Mouse (Mus musculus): Measurements from ENCODE around the gene Tcf12. TPM values are rescaled to one million over a fixed set of nuclear protein-coding genes. Genes with fewer than 3 reads are reported as not detected.
A peak's percentile ranks its signal among the peaks of the same experiment; 100 is the strongest.

Tcf12 gene
- polyA plus RNA-seq, 1 experiment = 52.1 TPM

- no peak for DNase-seq (ENCODE audit: low read depth in 1 of 2, low spot score in 2 of 2)
- WGBS = 73% methylated on average over 2 of the region's 2 CpGs
- Histone ChIP-seq H3K27me3 (ENCODE audit: control insufficient read depth, insufficient read depth, low read length) (no peaks in the 10 kb centered on the region), H3K4me3 (ENCODE audit: extremely low read depth, insufficient read depth, insufficient read length) (no peak overlapping the region), H3K36me3 (ENCODE audit: control insufficient read depth, insufficient read depth, low read length) (peaks cover 1% of the 10 kb centered on the region; the same call in 1 of the 2 replicates), H3K27ac (ENCODE audit: insufficient read depth, low read length) (no peak overlapping the region; the same call in 1 of the 2 replicates), H3K4me1 (ENCODE audit: control insufficient read depth, insufficient read depth, insufficient read length) (peaks cover 9% of the 10 kb centered on the region)
- no peak for TF ChIP-seq CTCF (IDR thresholded peaks at IDR 0.05; ENCODE audit: extremely low read depth, insufficient read depth, insufficient read length, insufficient replicate concordance)
- no peak for TF ChIP-seq POLR2A (IDR thresholded peaks at IDR 0.05; ENCODE audit: low read depth, low read length)
Observed at GRCm38 (mm10) chr9:71951926-71952325, 159.7 kb downstream of the Tcf12 start.

- TF ChIP-seq CTCF (IDR thresholded peaks at IDR 0.05; ENCODE audit: extremely low read depth, insufficient read depth, insufficient read length, insufficient replicate concordance) = no peak
- no peak for TF ChIP-seq POLR2A (IDR thresholded peaks at IDR 0.05; ENCODE audit: low read depth, low read length)
- DNase-seq (ENCODE audit: low read depth in 1 of 2, low spot score in 2 of 2) = peak in 1 of 2 experiments; percentile 34
- no peak overlapping the region for H3K27ac ChIP-seq (ENCODE audit: insufficient read depth, low read length)
Observed at GRCm38 (mm10) chr9:71951341-71951740, 160.3 kb downstream of the Tcf12 start.

DNA sequence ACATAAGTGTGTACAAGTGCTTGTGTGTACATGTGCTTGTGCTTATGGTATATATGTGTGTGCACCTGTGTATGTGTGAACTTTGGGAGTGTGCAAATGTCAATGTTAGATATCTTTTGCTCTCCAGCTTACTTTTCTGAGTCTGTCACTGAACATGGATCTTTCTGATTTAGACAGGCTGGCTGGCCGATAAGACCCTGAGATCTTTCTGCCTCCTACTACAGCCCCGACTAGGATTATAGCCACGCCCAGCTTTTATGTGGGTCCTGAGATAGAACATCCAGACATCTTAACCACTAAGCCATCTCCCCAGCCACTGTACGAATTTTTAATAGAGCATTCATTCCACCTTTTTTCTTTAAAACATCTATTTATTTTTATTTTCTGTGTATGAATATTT lies 166.9 kb downstream of the Tcf12 start:
- DNase-seq (ENCODE audit: low read depth in 1 of 2, low spot score in 2 of 2) = no peak
- H3K27me3 ChIP-seq (ENCODE audit: control insufficient read depth, insufficient read depth, low read length) = no peaks in the 10 kb centered on the region
- H3K4me3 ChIP-seq (ENCODE audit: extremely low read depth, insufficient read depth, insufficient read length) = no peak overlapping the region
- WGBS = 85% methylated on average over 4 of the region's 4 CpGs
- no peaks in the 10 kb centered on the region for H3K4me1 ChIP-seq (ENCODE audit: control insufficient read depth, insufficient read depth, insufficient read length)
- H3K36me3 ChIP-seq (ENCODE audit: control insufficient read depth, insufficient read depth, low read length) = peaks cover 1% of the 10 kb centered on the region; the same call in 1 of the 2 replicates
- TF ChIP-seq POLR2A (IDR thresholded peaks at IDR 0.05; ENCODE audit: low read depth, low read length) = no peak
- H3K27ac ChIP-seq (ENCODE audit: insufficient read depth, low read length) = no peak overlapping the region

More at GRCm38 (mm10) chr9:71951341-71951740, 160.3 kb downstream of the Tcf12 start:
- H3K4me3 ChIP-seq (ENCODE audit: extremely low read depth, insufficient read depth, insufficient read length) = no peak overlapping the region
- H3K36me3 ChIP-seq (ENCODE audit: control insufficient read depth, insufficient read depth, low read length) = peaks cover 1% of the 10 kb centered on the region; the same call in 1 of the 2 replicates
- 20% methylated on average over 4 of the region's 4 CpGs for WGBS
- H3K4me1 ChIP-seq (ENCODE audit: control insufficient read depth, insufficient read depth, insufficient read length) = peaks cover 9% of the 10 kb centered on the region
- H3K27me3 ChIP-seq (ENCODE audit: control insufficient read depth, insufficient read depth, low read length) = no peaks in the 10 kb centered on the region

- no peaks in the 10 kb centered on the region for H3K4me1 ChIP-seq (ENCODE audit: control insufficient read depth, insufficient read depth, insufficient read length)
- no peak overlapping the region for H3K4me3 ChIP-seq (ENCODE audit: extremely low read depth, insufficient read depth, insufficient read length)
- no peaks in the 10 kb centered on the region for H3K27me3 ChIP-seq (ENCODE audit: control insufficient read depth, insufficient read depth, low read length)
- TF ChIP-seq POLR2A (IDR thresholded peaks at IDR 0.05; ENCODE audit: low read depth, low read length) = no peak
- no peak for TF ChIP-seq CTCF (IDR thresholded peaks at IDR 0.05; ENCODE audit: extremely low read depth, insufficient read depth, insufficient read length, insufficient replicate concordance)
- H3K27ac ChIP-seq (ENCODE audit: insufficient read depth, low read length) = no peak overlapping the region
- no peak for DNase-seq (ENCODE audit: low read depth in 1 of 2, low spot score in 2 of 2)
- no peaks in the 10 kb centered on the region for H3K36me3 ChIP-seq (ENCODE audit: control insufficient read depth, insufficient read depth, low read length)
Observed at GRCm38 (mm10) chr9:71942424-71942823, 169.2 kb downstream of the Tcf12 start.

DNA sequence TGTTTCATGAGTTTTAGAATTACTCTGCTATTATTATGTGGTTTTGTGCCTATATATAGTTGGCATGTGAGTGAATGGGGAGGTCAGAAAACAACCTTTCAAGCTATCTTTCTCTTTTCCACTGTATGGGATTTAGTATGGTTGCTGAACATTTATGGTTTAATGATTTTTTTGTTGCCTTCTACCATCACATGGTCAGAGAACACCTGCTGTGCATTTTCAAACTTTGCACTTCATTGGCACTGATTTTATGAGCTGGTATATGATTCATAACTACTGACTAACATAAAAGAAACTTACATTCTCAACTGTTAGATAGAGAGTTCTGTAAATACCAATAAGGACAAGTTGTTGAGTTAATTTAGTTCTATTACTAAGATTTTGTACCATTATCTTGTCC lies 171.7 kb downstream of the Tcf12 start:
- DNase-seq (ENCODE audit: low read depth in 1 of 2, low spot score in 2 of 2) = no peak
- Histone ChIP-seq H3K36me3 (ENCODE audit: control insufficient read depth, insufficient read depth, low read length) (no peaks in the 10 kb centered on the region), H3K4me1 (ENCODE audit: control insufficient read depth, insufficient read depth, insufficient read length) (no peaks in the 10 kb centered on the region), H3K27me3 (ENCODE audit: control insufficient read depth, insufficient read depth, low read length) (no peaks in the 10 kb centered on the region), H3K27ac (ENCODE audit: insufficient read depth, low read length) (no peak overlapping the region), H3K4me3 (ENCODE audit: extremely low read depth, insufficient read depth, insufficient read length) (no peak overlapping the region)
- TF ChIP-seq POLR2A (IDR thresholded peaks at IDR 0.05; ENCODE audit: low read depth, low read length) (no peak), CTCF (IDR thresholded peaks at IDR 0.05; ENCODE audit: extremely low read depth, insufficient read depth, insufficient read length, insufficient replicate concordance) (no peak)

- DNase-seq (ENCODE audit: low read depth in 1 of 2, low spot score in 2 of 2) = no peak
- Histone ChIP-seq H3K36me3 (ENCODE audit: control insufficient read depth, insufficient read depth, low read length) (no peaks in the 10 kb centered on the region), H3K4me1 (ENCODE audit: control insufficient read depth, insufficient read depth, insufficient read length) (no peaks in the 10 kb centered on the region), H3K4me3 (ENCODE audit: extremely low read depth, insufficient read depth, insufficient read length) (no peak overlapping the region), H3K27me3 (ENCODE audit: control insufficient read depth, insufficient read depth, low read length) (no peaks in the 10 kb centered on the region), H3K27ac (ENCODE audit: insufficient read depth, low read length) (no peak overlapping the region)
- WGBS = 90% methylated on average over 1 of the region's 1 CpGs
- TF ChIP-seq POLR2A (IDR thresholded peaks at IDR 0.05; ENCODE audit: low read depth, low read length) (no peak), CTCF (IDR thresholded peaks at IDR 0.05; ENCODE audit: extremely low read depth, insufficient read depth, insufficient read length, insufficient replicate concordance) (no peak)
Observed at GRCm38 (mm10) chr9:71936199-71936598, 175.5 kb downstream of the Tcf12 start.

DNA sequence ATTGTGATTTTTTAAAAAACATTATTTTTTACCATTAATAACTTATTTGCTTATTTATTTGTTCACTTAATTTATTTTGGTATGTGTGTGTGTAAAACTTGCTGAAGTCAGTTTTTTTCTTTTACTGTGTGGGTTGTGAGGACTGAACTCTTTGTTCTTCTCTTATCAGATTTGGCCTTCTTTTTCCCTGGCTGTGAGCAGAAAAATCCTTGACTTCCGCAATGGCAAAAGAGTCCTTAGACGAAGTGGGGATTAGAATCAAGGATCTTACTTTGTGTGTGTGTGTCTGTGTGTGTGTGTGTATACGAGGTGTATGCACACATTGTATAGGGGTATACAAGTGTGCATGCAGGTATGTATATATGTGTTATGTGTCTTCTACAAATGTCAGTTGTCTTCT lies 176.8 kb downstream of the Tcf12 start:
- no peak overlapping the region for H3K27ac ChIP-seq (ENCODE audit: insufficient read depth, low read length)
- no peaks in the 10 kb centered on the region for H3K36me3 ChIP-seq (ENCODE audit: control insufficient read depth, insufficient read depth, low read length)
- 93% methylated on average over 3 of the region's 3 CpGs for WGBS
- H3K4me1 ChIP-seq (ENCODE audit: control insufficient read depth, insufficient read depth, insufficient read length) = no peaks in the 10 kb centered on the region
- no peak for TF ChIP-seq POLR2A (IDR thresholded peaks at IDR 0.05; ENCODE audit: low read depth, low read length)
- TF ChIP-seq CTCF (IDR thresholded peaks at IDR 0.05; ENCODE audit: extremely low read depth, insufficient read depth, insufficient read length, insufficient replicate concordance) = no peak
- H3K27me3 ChIP-seq (ENCODE audit: control insufficient read depth, insufficient read depth, low read length) = no peaks in the 10 kb centered on the region
- DNase-seq (ENCODE audit: low read depth in 1 of 2, low spot score in 2 of 2) = no peak
- H3K4me3 ChIP-seq (ENCODE audit: extremely low read depth, insufficient read depth, insufficient read length) = no peak overlapping the region

Data from spleen, adult 2 months (tissue).